In the genomic region with DNA sequence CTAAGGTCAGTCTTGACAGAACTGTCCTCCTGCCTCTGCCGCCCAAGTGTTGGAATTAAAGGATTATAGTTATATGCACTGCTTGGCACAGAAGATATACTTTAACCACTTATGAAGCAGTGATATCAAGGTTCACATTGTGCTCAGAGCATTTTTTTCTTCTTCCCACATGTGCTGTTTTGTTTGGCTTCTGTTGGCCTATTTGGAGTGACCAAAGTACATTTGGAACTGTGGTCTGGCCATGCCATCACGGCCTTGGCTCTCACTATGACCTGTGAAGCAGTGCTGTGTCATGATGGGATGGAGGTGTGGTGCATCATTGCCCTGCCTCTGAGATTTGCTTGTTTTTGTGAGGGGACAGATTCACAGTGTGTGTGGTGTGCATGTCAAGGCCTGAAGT, we compare ENCODE assay signal across 13 mouse cellular contexts. TPM values are rescaled to one million over a fixed set of nuclear protein-coding genes. Genes with fewer than 3 reads are reported as not detected.
DNase-seq lines count a peak whose midpoint lies in the region; ATAC-seq and TF ChIP-seq lines count a peak whose summit lies in the region.
"Had no signal": no experiment of that assay in that cellular context is flagged by ENCODE, and none has a peak within 500 bp of the region (broad histone marks: within the 10 kb centered on the region; RNA-seq: fewer than 3 reads in every experiment).

No protein-coding gene starts in this region.

- no peak overlapping the region for H3K4me2 ChIP-seq in heart, embryonic 16.5 days (ENCODE audit: low read depth, low read length)
- H3K4me2 ChIP-seq in kidney, postnatal 0 days (ENCODE audit: low read length) = no peak overlapping the region
- H3K4me2 ChIP-seq: hindbrain, embryonic 13.5 days; lung, embryonic 15.5 days had no signal

- TF ChIP-seq CTCF in kidney, postnatal 0 days (IDR thresholded peaks at IDR 0.05; ENCODE audit: low read depth) = no peak

- no peaks in the 10 kb centered on the region for H3K27me3 ChIP-seq in heart, embryonic 16.5 days (ENCODE audit: control insufficient read depth, insufficient read depth, low read length)
- no peaks in the 10 kb centered on the region for H3K27me3 ChIP-seq in kidney, postnatal 0 days (ENCODE audit: insufficient read depth, low read length)
- H3K27me3 ChIP-seq: hindbrain, embryonic 13.5 days; lung, embryonic 15.5 days had no signal

- DNase-seq in adrenal gland, adult 2 months = peak; percentile 38
- DNase-seq in adrenal gland, postnatal 4 days (ENCODE audit: low spot score in 2 of 2) = no peak
- DNase-seq in heart, postnatal 36 days = no peak
- DNase-seq in 3134 (ENCODE audit: extremely low read depth, insufficient read length, low spot score) = peak; percentile 15
- no peak for DNase-seq in kidney, postnatal 0 days (ENCODE audit: low spot score)
- no peak for DNase-seq in thymus, postnatal 4 days
- DNase-seq in urinary bladder, postnatal 10 days (ENCODE audit: low spot score) = no peak
- DNase-seq: adrenal gland, postnatal 36 days; cerebellum, adult 18-20 months had no signal

- 81% methylated on average over 2 of the region's 2 CpGs for WGBS in heart, embryonic 16.5 days
- WGBS in kidney, postnatal 0 days = 83% methylated on average over 2 of the region's 2 CpGs

- H3K4me3 ChIP-seq in heart, embryonic 16.5 days (ENCODE audit: low read length) = no peak overlapping the region
- H3K4me3 ChIP-seq in kidney, postnatal 0 days (replicated peaks; ENCODE audit: low read depth, low read length) = no peak overlapping the region
- H3K4me3 ChIP-seq: erythroblast, embryonic 14.5 days; hindbrain, embryonic 13.5 days; lung, embryonic 15.5 days had no signal

- intact Hi-C loops in heart, postnatal 36 days (cut with DNase I) = no loop called here

- H3K4me1 ChIP-seq in heart, embryonic 16.5 days (ENCODE audit: control insufficient read depth, insufficient read depth, low read length) = peaks cover 11% of the 10 kb centered on the region
- H3K4me1 ChIP-seq in kidney, postnatal 0 days (replicated peaks; ENCODE audit: insufficient read depth, low read length) = no peaks in the 10 kb centered on the region

- no peaks in the 10 kb centered on the region for H3K9me3 ChIP-seq in heart, embryonic 16.5 days (replicated peaks; ENCODE audit: control insufficient read depth, low read length)
- H3K9me3 ChIP-seq in kidney, postnatal 0 days (replicated peaks; ENCODE audit: low read length) = no peaks in the 10 kb centered on the region
- H3K9me3 ChIP-seq: hindbrain, embryonic 13.5 days; lung, embryonic 15.5 days had no signal

- ATAC-seq in heart, embryonic 16.5 days (replicated peaks; ENCODE audit: extremely low read depth, insufficient read depth, low FRiP score) = no peak
- ATAC-seq in kidney, postnatal 0 days (replicated peaks; ENCODE audit: low FRiP score, low read depth) = peak; percentile 56; the same call in 1 of the 2 replicates

- H3K9ac ChIP-seq in heart, embryonic 16.5 days (ENCODE audit: low read length) = no peak overlapping the region
- no peak overlapping the region for H3K9ac ChIP-seq in kidney, postnatal 0 days (ENCODE audit: low read depth, low read length)
- H3K9ac ChIP-seq: hindbrain, embryonic 13.5 days; lung, embryonic 15.5 days had no signal

- H3K27ac ChIP-seq in heart, embryonic 16.5 days (ENCODE audit: low read length) = peak overlapping the region; percentile 62
- H3K27ac ChIP-seq in kidney, postnatal 0 days = no peak overlapping the region
- H3K27ac ChIP-seq: hindbrain, embryonic 13.5 days; lung, embryonic 15.5 days had no signal

- H3K36me3 ChIP-seq in heart, embryonic 16.5 days (ENCODE audit: control insufficient read depth, insufficient read depth) = peaks cover 26% of the 10 kb centered on the region
- no peaks in the 10 kb centered on the region; the same call in 1 of the 2 replicates for H3K36me3 ChIP-seq in kidney, postnatal 0 days (ENCODE audit: insufficient read depth, low read length)

RNA-seq across cellular contexts. Expression of a gene that starts 30.6 kb away (rescaled TPM):
- total RNA-seq in adrenal gland, adult 2 months (2021) = 10 to 100 TPM; 46.1 to 86.5 TPM
- 11.0 and 13.5 TPM in 2 replicates for polyA plus RNA-seq in adrenal gland, adult 2 months (2012; rRNA removed)
- total RNA-seq in adrenal gland, postnatal 4 days (2021) = 100 to 1,000 TPM; 112 to 114 TPM
- polyA plus RNA-seq in heart, embryonic 16.5 days (2015; fragmentation: Nextera tagmentation; extraction: Ambion mirVana) = 112 TPM in 2 replicates
- 1 to 10 TPM; 2.1 to 2.4 TPM for total RNA-seq in heart, postnatal 36 days (2021)
- polyA plus RNA-seq in kidney, postnatal 0 days (2015; fragmentation: Nextera tagmentation; extraction: Ambion mirVana) = 14.2 and 17.4 TPM in 2 replicates

Comparison
In these comparisons a context has a peak if more than half of its experiments do, and no peak if none do; other contexts are left out.
1. DNase-seq: peak in adrenal gland, adult 2 months (single experiment) and 3134 (single experiment); none in adrenal gland, postnatal 4 days (0 of 2), heart, postnatal 36 days (0 of 2), kidney, postnatal 0 days (single experiment), thymus, postnatal 4 days (single experiment) and urinary bladder, postnatal 10 days (single experiment).
2. RNA of a gene that starts 30.6 kb away (total RNA-seq): 112 to 114 TPM in adrenal gland, postnatal 4 days and 46.1 to 86.5 TPM in adrenal gland, adult 2 months; 2.1 to 2.4 TPM in heart, postnatal 36 days; every median in the first group is over 10 times any median in the second.